In the genomic region with DNA sequence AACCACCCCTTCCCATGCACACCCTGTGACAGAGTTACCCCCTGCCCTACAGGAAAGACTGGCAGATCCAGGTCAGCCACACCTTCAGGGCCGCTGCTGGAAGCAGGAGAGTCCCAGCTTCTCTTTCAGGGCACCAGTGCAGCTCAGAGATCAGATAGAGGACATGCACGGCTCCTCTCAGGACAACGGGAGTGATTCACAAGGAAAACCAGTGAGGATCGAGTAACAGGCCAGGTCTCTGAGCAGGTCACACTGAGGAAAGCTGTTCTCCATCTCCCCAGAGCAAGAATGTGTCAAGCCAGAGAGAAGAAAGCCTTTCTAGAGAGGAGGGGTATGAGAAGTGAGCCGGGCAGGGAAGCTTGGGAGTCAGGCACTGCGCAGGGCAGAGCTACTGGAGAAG, we compare ENCODE assay signal across 8 mouse cellular contexts. TPM values are rescaled to one million over a fixed set of nuclear protein-coding genes. Genes with fewer than 3 reads are reported as not detected.
A peak's percentile ranks its signal among the peaks of the same experiment; 100 is the strongest.
DNase-seq lines count a peak whose midpoint lies in the region; ATAC-seq lines count a peak whose summit lies in the region.

No protein-coding gene starts in this region.

- DNase-seq in kidney, postnatal 10 days: peak; percentile 33
- no peak for DNase-seq in kidney, adult 8-10 months
- DNase-seq in intestine, embryonic 14.5 days (ENCODE audit: low spot score): peak; percentile 70
- no peak for DNase-seq in embryo, embryonic 10.5 days (ENCODE audit: low spot score)
- no peak for DNase-seq in left cerebral cortex, adult 11 months (ENCODE audit: low spot score)

- WGBS in embryonic facial prominence, embryonic 13.5 days: 25% methylated on average over 6 of the region's 6 CpGs
- WGBS in intestine, embryonic 14.5 days: 15% methylated on average over 6 of the region's 6 CpGs
- WGBS in midbrain, embryonic 16.5 days: 67% methylated on average over 6 of the region's 6 CpGs

- no peaks in the 10 kb centered on the region for H3K27me3 ChIP-seq in embryonic facial prominence, embryonic 13.5 days
- no peaks in the 10 kb centered on the region for H3K27me3 ChIP-seq in intestine, embryonic 14.5 days (replicated peaks; ENCODE audit: control insufficient read depth, insufficient read depth, low read length)
- no peaks in the 10 kb centered on the region for H3K27me3 ChIP-seq in midbrain, embryonic 16.5 days (ENCODE audit: control insufficient read depth, insufficient read depth, low read depth, low read length)

- no peaks in the 10 kb centered on the region for H3K9me3 ChIP-seq in embryonic facial prominence, embryonic 13.5 days
- H3K9me3 ChIP-seq in intestine, embryonic 14.5 days (ENCODE audit: control insufficient read depth, low read length): no peaks in the 10 kb centered on the region
- H3K9me3 ChIP-seq in midbrain, embryonic 16.5 days (replicated peaks; ENCODE audit: control insufficient read depth, low read length, poor library complexity, severe bottlenecking): no peaks in the 10 kb centered on the region

- H3K4me1 ChIP-seq in embryonic facial prominence, embryonic 13.5 days: peaks cover 41% of the 10 kb centered on the region
- peaks cover 65% of the 10 kb centered on the region for H3K4me1 ChIP-seq in intestine, embryonic 14.5 days (replicated peaks; ENCODE audit: control insufficient read depth, insufficient read depth, low read length)
- H3K4me1 ChIP-seq in midbrain, embryonic 16.5 days (ENCODE audit: control insufficient read depth, insufficient read depth, low read length): peaks cover 8% of the 10 kb centered on the region; the same call in 1 of the 2 replicates

- H3K4me2 ChIP-seq in embryonic facial prominence, embryonic 13.5 days: peak overlapping the region; percentile 50; the same call in 1 of the 2 replicates
- H3K4me2 ChIP-seq in intestine, embryonic 14.5 days (ENCODE audit: low read length): peak overlapping the region; percentile 48
- H3K4me2 ChIP-seq in midbrain, embryonic 16.5 days (ENCODE audit: low read length): no peak overlapping the region

- H3K27ac ChIP-seq in embryonic facial prominence, embryonic 13.5 days: peak overlapping the region; percentile 95
- H3K27ac ChIP-seq in intestine, embryonic 14.5 days (ENCODE audit: low read depth): peak overlapping the region; percentile 96
- H3K27ac ChIP-seq in midbrain, embryonic 16.5 days (ENCODE audit: low read length): peak overlapping the region; percentile 73; the same call in 1 of the 2 replicates

- H3K4me3 ChIP-seq in embryonic facial prominence, embryonic 13.5 days: no peak overlapping the region
- no peak overlapping the region for H3K4me3 ChIP-seq in intestine, embryonic 14.5 days (ENCODE audit: low read depth, low read length)
- H3K4me3 ChIP-seq in midbrain, embryonic 16.5 days (ENCODE audit: low read depth, low read length): no peak overlapping the region

- no peak for ATAC-seq in embryonic facial prominence, embryonic 13.5 days (ENCODE audit: insufficient number of reproducible peaks, insufficient read depth, low FRiP score, low TSS enrichment, low read depth)
- no peak for ATAC-seq in intestine, embryonic 14.5 days (replicated peaks; ENCODE audit: low FRiP score, low TSS enrichment, low read depth)
- no peak for ATAC-seq in midbrain, embryonic 16.5 days
- ATAC-seq in inflammation-experienced regulatory T-cells, adult 6 months: no peak

- peaks cover 27% of the 10 kb centered on the region for H3K36me3 ChIP-seq in embryonic facial prominence, embryonic 13.5 days
- peaks cover 30% of the 10 kb centered on the region for H3K36me3 ChIP-seq in intestine, embryonic 14.5 days (ENCODE audit: control insufficient read depth, insufficient read depth, low read length)
- H3K36me3 ChIP-seq in midbrain, embryonic 16.5 days (ENCODE audit: control insufficient read depth, insufficient read depth, low read length): no peaks in the 10 kb centered on the region; the same call in 1 of the 2 replicates

- peak overlapping the region; percentile 65; the same call in 1 of the 2 replicates for H3K9ac ChIP-seq in embryonic facial prominence, embryonic 13.5 days
- H3K9ac ChIP-seq in intestine, embryonic 14.5 days (ENCODE audit: low read length): no peak overlapping the region
- H3K9ac ChIP-seq in midbrain, embryonic 16.5 days (ENCODE audit: low read depth, low read length): peak overlapping the region; percentile 28; the same call in 1 of the 2 replicates

RNA-seq across cellular contexts. Expression of a gene that starts 8.9 kb away (rescaled TPM):
- polyA plus RNA-seq in embryonic facial prominence, embryonic 13.5 days (2015; fragmentation: Nextera tagmentation; extraction: Ambion mirVana): 28.4 and 29.4 TPM in 2 replicates
- polyA plus RNA-seq in intestine, embryonic 14.5 days (2014; fragmentation: Nextera tagmentation; extraction: Ambion mirVana): 36.4 and 42.6 TPM in 2 replicates
- polyA plus RNA-seq in midbrain, embryonic 16.5 days (2015; fragmentation: Nextera tagmentation; extraction: Ambion mirVana): 6.2 and 8.4 TPM in 2 replicates
- polyA plus RNA-seq in inflammation-experienced regulatory T-cells, adult 6 months (2017; shearing (Covaris generic)): 10 to 100 TPM; 15.7 to 27.4 (median 17.9) TPM

RNA-seq across cellular contexts. Expression of a gene that starts 11.7 kb away (rescaled TPM):
- 95.1 and 112 TPM in 2 replicates for polyA plus RNA-seq in embryonic facial prominence, embryonic 13.5 days (2015; fragmentation: Nextera tagmentation; extraction: Ambion mirVana)
- 139 and 142 TPM in 2 replicates for polyA plus RNA-seq in intestine, embryonic 14.5 days (2014; fragmentation: Nextera tagmentation; extraction: Ambion mirVana)
- 117 and 125 TPM in 2 replicates for polyA plus RNA-seq in midbrain, embryonic 16.5 days (2015; fragmentation: Nextera tagmentation; extraction: Ambion mirVana)
- polyA plus RNA-seq in inflammation-experienced regulatory T-cells, adult 6 months (2017; shearing (Covaris generic)): 100 to 1,000 TPM in 1 of 3 experiments, 10 to 100 TPM in 2; 90.4 to 101 (median 95.6) TPM

RNA-seq across cellular contexts. Expression of a gene that starts 11.9 kb away (rescaled TPM):
- polyA plus RNA-seq in embryonic facial prominence, embryonic 13.5 days (2015; fragmentation: Nextera tagmentation; extraction: Ambion mirVana): 224 and 225 TPM in 2 replicates
- polyA plus RNA-seq in intestine, embryonic 14.5 days (2014; fragmentation: Nextera tagmentation; extraction: Ambion mirVana): 252 and 269 TPM in 2 replicates
- 205 and 212 TPM in 2 replicates for polyA plus RNA-seq in midbrain, embryonic 16.5 days (2015; fragmentation: Nextera tagmentation; extraction: Ambion mirVana)
- 100 to 1,000 TPM; 150 to 222 (median 210) TPM for polyA plus RNA-seq in inflammation-experienced regulatory T-cells, adult 6 months (2017; shearing (Covaris generic))

RNA-seq across cellular contexts. Expression of a gene that starts 18.1 kb away (rescaled TPM):
- polyA plus RNA-seq in embryonic facial prominence, embryonic 13.5 days (2015; fragmentation: Nextera tagmentation; extraction: Ambion mirVana): 0.20 and 0.33 TPM in 2 replicates
- 9.1 and 10.7 TPM in 2 replicates for polyA plus RNA-seq in intestine, embryonic 14.5 days (2014; fragmentation: Nextera tagmentation; extraction: Ambion mirVana)
- 0.20 and 0.34 TPM in 2 replicates for polyA plus RNA-seq in midbrain, embryonic 16.5 days (2015; fragmentation: Nextera tagmentation; extraction: Ambion mirVana)
- polyA plus RNA-seq in inflammation-experienced regulatory T-cells, adult 6 months (2017; shearing (Covaris generic)): under 1 TPM in 1 of 3 experiments, not detected in 2; 0.34 TPM

Comparison
In these comparisons a context has a peak if more than half of its experiments do, and no peak if none do; other contexts are left out.
1. DNase-seq: peak in kidney, postnatal 10 days (single experiment) and intestine, embryonic 14.5 days (single experiment); none in kidney, adult 8-10 months (0 of 2), embryo, embryonic 10.5 days (single experiment) and left cerebral cortex, adult 11 months (single experiment).
2. Peak in every context shown above with its lines, with median percentiles within 50 percentile points of each other: H3K27ac ChIP-seq.